Mouse (Mus musculus) small intestine, adult 2 months (tissue): ENCODE measurements around the gene Acap2. TPM values are rescaled to one million over a fixed set of nuclear protein-coding genes. Genes with fewer than 3 reads are reported as not detected.

Source experiments
- H3K27ac ChIP-seq: fragments of 200-500 bp; 2 replicates; pipeline ENCODE4 v1.5.1; 2012; ENCODE audit warnings: low read depth, low read length, control low read depth, inconsistent platforms; ENCODE audit not compliant: insufficient read depth
- H3K27me3 ChIP-seq: fragments of 200-500 bp; 2 replicates; pipeline ENCODE4 v1.6.1; 2012; ENCODE audit warnings: mild to moderate bottlenecking, moderate library complexity, low read length, inconsistent platforms; ENCODE audit not compliant: control insufficient read depth, insufficient read depth
- H3K36me3 ChIP-seq: fragments of 200-500 bp; 2 replicates; pipeline ENCODE4 v1.6.1; 2012; ENCODE audit warnings: mild to moderate bottlenecking, low read length, control low read depth, inconsistent platforms; ENCODE audit not compliant: control insufficient read depth, insufficient read depth
- H3K4me1 ChIP-seq: fragments of 200-500 bp; 2 replicates; pipeline ENCODE4 v1.6.1; 2012; ENCODE audit warnings: low read length, inconsistent platforms, mixed read lengths; ENCODE audit not compliant: control insufficient read depth, insufficient read depth, insufficient read length
- H3K4me3 ChIP-seq: fragments of 200-500 bp; 2 replicates; pipeline ENCODE4 v1.5.1; 2012; ENCODE audit warnings: low read depth, mild to moderate bottlenecking, control low read depth, inconsistent platforms, low read length, moderate library complexity
- CTCF ChIP-seq: fragments of 200-500 bp; IDR thresholded peaks from 2 replicates; pipeline ENCODE4 v1.5.1; 2012; ENCODE audit warnings: low read depth, mild to moderate bottlenecking, control low read depth, inconsistent platforms, low read length, moderate library complexity, mixed read lengths; ENCODE audit not compliant: insufficient replicate concordance, insufficient read length; ENCODE audit errors: extremely low read depth
- POLR2A ChIP-seq: fragments of 200-500 bp; IDR thresholded peaks from 2 replicates; pipeline ENCODE4 v1.6.1; 2012; ENCODE audit warnings: low read depth, mild to moderate bottlenecking, control low read depth, inconsistent platforms, low read length, moderate library complexity
- WGBS: fragments of 180-500 bp; shearing (Covaris S2); methylation state at CpG from one replicate; pipeline ENCODE4 v1.1.7; 2018; 5-methylcytosine and 5-hydroxymethylcytosine counted together
- polyA plus RNA-seq: library from polyadenylated mRNA; depleted of rRNA; stranded (reverse); fragments of >200 nt; gene quantifications from 2 replicates; pipeline ENCODE4 v1.2.3, GENCODE M21; 2012

Acap2 gene
- polyA plus RNA-seq, 1 experiment = 9.1 TPM

DNA sequence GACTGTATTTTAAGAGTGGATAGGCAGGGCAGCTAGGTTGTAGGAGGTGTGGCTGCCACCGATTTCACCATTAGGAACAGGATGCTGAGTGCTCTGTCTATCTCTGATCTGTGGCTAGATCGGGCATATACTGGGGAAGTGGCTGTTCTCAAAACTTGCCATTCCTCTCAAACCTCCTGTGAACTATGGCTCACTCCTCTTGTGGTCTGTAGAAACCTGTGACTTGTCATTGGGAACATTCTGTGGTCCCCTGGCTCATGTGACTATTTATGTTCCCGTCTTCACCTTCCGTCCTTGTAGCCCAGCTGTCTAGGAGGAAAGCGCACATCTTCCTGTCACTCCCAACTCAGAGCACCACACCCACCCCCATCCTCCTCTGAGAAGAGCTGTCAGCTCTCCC lies 8.9 kb upstream of the Acap2 start:
- H3K36me3 ChIP-seq = no peaks in the 10 kb centered on the region
- no peaks in the 10 kb centered on the region for H3K27me3 ChIP-seq
- H3K27ac ChIP-seq = no peak overlapping the region
- no peaks in the 10 kb centered on the region for H3K4me1 ChIP-seq
- no peak overlapping the region for H3K4me3 ChIP-seq
- 56% methylated on average over 5 of the region's 5 CpGs for WGBS
- no peak for TF ChIP-seq CTCF
- no peak for TF ChIP-seq POLR2A

DNA sequence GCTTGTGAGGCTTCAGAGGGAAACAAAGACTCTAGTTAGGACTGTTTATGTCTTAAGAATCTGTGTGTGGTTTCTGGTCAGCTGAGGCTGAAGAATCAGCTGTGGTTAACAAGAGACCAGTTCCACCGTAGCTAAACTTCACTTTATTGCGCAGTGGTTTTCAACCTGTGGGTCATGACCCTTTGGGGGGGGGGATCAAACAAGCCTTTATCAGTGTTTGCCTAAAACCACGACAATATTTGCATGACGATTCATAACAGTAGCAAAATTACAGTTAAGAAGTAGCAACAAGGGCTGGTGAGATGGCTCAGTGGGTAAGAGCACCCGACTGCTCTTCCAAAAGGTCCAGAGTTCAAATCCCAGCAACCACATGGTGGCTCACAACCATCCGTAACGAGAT lies 4.7 kb upstream of the Acap2 start:
- H3K27ac ChIP-seq = no peak overlapping the region
- WGBS = 69% methylated on average over 7 of the region's 7 CpGs

DNA sequence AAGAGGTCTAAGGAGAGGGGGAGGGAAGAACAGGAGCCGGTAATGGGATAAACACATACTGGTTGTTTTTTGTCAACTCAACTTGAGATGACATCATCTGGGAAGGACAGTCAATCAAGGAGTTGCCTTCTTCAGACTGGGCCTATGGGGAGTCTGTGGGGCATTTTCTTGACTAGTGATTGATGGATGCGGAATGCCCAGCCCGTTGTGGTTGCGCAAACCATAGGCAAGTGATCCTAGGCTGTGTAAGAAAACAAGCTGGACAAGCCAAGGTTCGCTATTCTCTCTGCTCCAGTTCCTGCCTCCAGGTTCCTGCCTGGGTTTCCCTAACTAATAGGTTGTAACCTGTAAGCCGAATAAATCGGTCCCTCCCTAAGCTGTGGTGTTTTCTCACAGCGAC lies 4.1 kb upstream of the Acap2 start:
- H3K4me3 ChIP-seq = no peak overlapping the region
- no peaks in the 10 kb centered on the region; the same call in 1 of the 2 replicates for H3K4me1 ChIP-seq
- 87% methylated on average over 8 of the region's 8 CpGs for WGBS
- TF ChIP-seq CTCF = no peak
- TF ChIP-seq POLR2A = no peak
- H3K27me3 ChIP-seq = no peaks in the 10 kb centered on the region
- H3K36me3 ChIP-seq = no peaks in the 10 kb centered on the region
- no peak overlapping the region for H3K27ac ChIP-seq

More for the DNA sequence above, 4.7 kb upstream of the Acap2 start:
- Histone ChIP-seq H3K4me1 (no peaks in the 10 kb centered on the region; the same call in 1 of the 2 replicates), H3K36me3 (no peaks in the 10 kb centered on the region), H3K27me3 (no peaks in the 10 kb centered on the region), H3K4me3 (no peak overlapping the region)
- TF ChIP-seq CTCF (no peak), POLR2A (no peak)

DNA sequence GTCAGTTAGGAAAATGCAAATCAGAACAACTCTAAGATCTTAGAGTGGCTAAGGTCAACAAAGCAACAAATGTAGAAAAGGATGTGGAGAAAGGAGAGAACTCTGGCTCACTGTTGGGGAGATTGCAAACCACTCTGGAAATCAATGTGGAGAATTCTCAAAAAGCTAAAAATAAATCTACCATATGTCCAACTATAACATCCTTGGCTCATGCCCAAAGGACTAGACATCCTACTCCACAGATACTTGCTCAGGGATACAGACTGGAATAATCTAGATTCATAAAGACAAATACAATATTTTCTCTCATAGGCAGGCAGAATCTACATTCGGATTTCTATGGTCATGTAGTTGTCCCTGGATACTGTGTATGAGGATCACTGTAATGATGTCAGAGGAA lies 3.2 kb upstream of the Acap2 start:
- no peak for TF ChIP-seq CTCF
- TF ChIP-seq POLR2A = no peak
- Histone ChIP-seq H3K27me3 (no peaks in the 10 kb centered on the region), H3K4me1 (no peaks in the 10 kb centered on the region; the same call in 1 of the 2 replicates), H3K27ac (no peak overlapping the region), H3K36me3 (no peaks in the 10 kb centered on the region), H3K4me3 (no peak overlapping the region)
- WGBS = 81% methylated on average over 1 of the region's 1 CpGs

DNA sequence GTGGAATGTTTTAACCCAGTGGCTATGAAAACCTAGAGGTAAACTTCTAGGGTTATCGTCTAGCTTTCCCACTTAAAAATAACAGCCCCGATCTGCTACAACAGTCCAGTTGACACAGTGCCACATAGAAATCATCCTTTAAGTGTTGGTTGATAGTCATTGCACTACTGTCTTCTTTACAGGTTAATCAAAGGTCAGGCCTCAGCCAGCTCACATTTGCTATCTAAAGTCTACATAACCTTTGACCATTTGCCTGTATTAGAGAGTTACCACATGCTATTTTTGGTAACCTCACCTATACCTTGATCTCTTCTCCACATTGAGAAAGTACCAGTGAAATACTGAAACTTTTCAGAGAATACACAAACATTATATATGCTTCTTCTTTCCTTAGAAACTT lies 659 bp upstream of the Acap2 start:
- TF ChIP-seq CTCF (no peak), POLR2A (no peak)

DNA sequence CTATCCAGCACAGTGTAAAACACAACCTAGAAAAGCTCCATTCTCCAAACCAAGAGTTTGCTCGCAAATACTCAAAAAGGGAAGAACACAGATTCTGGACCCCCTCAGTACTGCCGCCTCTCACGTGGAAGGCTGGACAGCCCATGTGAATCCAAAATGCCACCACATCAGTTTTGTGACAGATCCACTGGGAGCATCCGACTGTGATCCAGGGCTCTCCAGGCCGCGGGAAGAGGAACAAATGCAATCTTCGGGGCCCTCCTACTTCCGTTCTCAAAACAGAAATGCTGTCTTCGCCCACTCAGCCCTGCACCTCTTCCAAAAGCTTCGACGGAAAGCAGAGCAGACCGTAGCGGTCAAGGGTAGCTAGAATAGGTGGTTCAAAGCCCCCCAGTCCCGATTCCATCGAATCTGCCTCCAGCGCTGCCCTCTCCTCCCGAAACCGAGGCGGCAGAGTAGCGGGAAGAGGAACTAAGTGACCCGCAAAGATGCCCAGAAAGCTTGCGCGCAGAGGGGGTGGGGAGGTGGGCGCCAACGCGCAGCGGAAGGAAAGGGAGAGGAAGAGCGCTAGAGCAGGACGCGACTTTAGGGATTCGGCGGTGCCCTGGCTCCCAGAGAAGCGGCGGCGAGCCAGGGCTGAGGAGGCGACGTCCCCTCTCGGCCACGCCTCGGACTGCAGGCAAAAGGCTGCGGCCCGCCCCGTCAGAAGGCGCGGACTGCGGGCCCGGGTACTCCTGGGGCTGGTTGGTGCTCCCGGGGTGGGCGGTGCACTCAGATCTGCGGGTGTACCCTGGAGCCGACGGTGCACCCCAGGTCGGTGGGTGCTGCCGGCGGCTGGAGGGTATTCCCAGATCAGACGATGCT lies 887 bp downstream of the Acap2 start:
- H3K4me3 ChIP-seq = peak overlapping the region; percentile 91
- H3K4me1 ChIP-seq = no peaks in the 10 kb centered on the region; the same call in none of the 2 replicates
- H3K27me3 ChIP-seq = no peaks in the 10 kb centered on the region
- WGBS = under 1% methylated on average over 56 of the region's 56 CpGs
- H3K27ac ChIP-seq = peak overlapping the region; percentile 87
- TF ChIP-seq CTCF (peak; percentile 18; the same call in 1 of the 2 replicates), POLR2A (0 out of 2 replicates have a peak, but pooled peaks have one; percentile 9)
- H3K36me3 ChIP-seq = no peaks in the 10 kb centered on the region

More for the DNA sequence above, 659 bp upstream of the Acap2 start:
- Histone ChIP-seq H3K27me3 (no peaks in the 10 kb centered on the region), H3K27ac (no peak overlapping the region), H3K4me3 (no peak overlapping the region), H3K4me1 (no peaks in the 10 kb centered on the region; the same call in none of the 2 replicates), H3K36me3 (no peaks in the 10 kb centered on the region)
- 19% methylated on average over 2 of the region's 2 CpGs for WGBS

DNA sequence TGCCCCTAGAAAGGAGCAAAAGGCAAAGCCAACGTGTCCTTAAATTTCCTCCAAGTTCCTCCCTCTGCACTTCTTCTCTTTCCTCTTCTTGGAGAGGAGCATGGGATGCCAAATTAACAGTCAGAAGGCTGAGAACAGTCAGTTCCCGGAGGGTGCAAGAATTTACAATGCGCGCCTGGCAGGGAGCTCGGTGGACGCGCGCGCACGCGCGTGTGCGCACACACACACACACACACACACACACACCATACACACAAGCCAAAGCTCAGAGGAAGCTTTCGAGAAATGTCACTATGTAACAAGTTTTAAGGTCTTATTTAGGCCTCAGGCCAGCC lies 1.5 kb downstream of the Acap2 start:
- H3K4me3 ChIP-seq = peak overlapping the region; percentile 91
- no peak for TF ChIP-seq POLR2A
- TF ChIP-seq CTCF = no peak
- 6% methylated on average over 14 of the region's 14 CpGs for WGBS
- no peaks in the 10 kb centered on the region; the same call in none of the 2 replicates for H3K4me1 ChIP-seq
- H3K27ac ChIP-seq = peak overlapping the region; percentile 87
- no peaks in the 10 kb centered on the region for H3K36me3 ChIP-seq
- no peaks in the 10 kb centered on the region for H3K27me3 ChIP-seq

DNA sequence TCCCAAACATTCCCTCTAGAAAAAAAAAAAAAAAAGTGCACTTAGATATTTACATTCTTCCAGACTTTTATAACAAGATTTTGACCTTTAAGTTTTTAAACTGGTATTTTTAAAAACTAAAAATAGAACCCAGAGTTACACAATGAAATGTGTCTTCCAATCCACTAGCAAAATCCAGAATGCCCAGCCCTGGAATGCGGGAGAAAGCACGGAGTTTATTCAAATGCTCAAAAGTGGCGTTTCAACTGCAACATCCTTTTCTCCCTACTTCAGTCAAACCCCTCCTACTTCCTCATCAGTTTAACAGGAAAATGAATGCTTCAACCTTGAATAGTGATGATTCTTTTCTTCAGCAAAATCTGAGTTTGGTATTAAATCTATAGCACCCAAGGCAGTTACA lies 4.1 kb downstream of the Acap2 start:
- TF ChIP-seq POLR2A (no peak), CTCF (no peak)
- H3K4me1 ChIP-seq = peaks cover 6% of the 10 kb centered on the region; the same call in 1 of the 2 replicates
- H3K27me3 ChIP-seq = no peaks in the 10 kb centered on the region
- no peak overlapping the region for H3K4me3 ChIP-seq
- no peaks in the 10 kb centered on the region for H3K36me3 ChIP-seq
- WGBS = 68% methylated on average over 3 of the region's 3 CpGs
- no peak overlapping the region for H3K27ac ChIP-seq
